Mouse (Mus musculus): ENCODE results near the gene Misp. TPM values are rescaled to one million over a fixed set of nuclear protein-coding genes. Genes with fewer than 3 reads are reported as not detected.
A peak's percentile ranks its signal among the peaks of the same experiment; 100 is the strongest.

Gene Misp
- total RNA-seq, 2 experiments from 2014 or later = 0.59 to 0.89 TPM

DNA sequence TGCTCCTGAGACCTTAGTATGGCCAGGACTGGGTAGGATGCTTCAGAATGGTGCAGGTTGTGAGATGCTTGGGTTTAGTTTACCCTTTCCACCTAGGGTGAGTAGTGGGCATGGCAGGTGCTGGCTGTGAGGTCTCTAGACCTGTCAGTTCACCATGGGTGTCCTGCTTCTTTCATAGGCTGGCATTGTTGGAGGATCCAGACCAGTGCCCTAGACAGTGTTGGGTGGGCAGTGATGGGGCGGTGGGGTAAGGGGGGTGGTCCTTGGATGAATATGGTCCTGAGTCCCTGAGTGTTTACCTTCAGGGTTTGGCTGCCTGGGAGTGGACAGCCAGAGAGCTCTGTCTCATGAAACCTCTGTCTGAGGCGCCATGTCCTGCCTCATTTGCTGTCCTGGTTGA, 37.1 kb downstream of the Misp start:
- Histone ChIP-seq H3K27ac (peak overlapping the region; percentile 24; the same call in 1 of the 2 replicates), H3K4me3 (no peak overlapping the region)
- intact Hi-C loops (cut with DNase I) = no loop called here
- no peak for TF ChIP-seq CTCF (IDR thresholded peaks at IDR 0.05)
- DNase-seq (ENCODE audit: extremely low spot score in 1 of 2, low spot score in 2 of 2) = no peak

DNA sequence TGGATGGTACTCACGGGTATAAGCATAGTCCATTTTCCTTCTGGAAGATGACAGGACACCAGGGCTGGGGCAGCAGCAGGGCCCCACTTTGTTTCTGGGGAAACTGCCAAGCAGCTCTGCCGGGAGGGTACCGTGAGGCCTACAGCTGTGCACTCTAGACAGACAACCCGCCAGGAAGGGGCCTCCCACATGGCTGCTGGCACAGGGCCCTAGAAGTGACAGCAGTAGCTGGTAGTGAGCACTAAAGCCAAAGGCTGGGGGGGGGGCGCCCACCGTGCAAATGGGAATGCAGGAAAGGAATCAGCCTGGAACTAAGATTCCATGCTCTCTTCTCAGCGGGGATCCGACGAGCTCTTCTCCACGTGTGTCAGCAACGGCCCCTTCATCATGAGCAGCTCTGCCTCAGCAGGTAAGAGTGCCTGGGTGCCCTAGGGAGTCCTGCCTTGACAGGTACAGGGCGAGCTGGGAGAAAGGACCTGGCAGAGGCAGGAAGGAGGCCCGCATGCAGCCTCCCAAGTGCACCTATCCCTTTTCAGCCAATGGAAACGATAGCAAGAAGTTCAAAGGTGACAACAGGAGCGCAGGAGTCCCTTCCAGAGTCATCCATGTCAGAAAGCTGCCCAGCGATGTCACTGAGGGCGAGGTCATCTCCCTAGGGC, 37.8 kb downstream of the Misp start:
- 0 out of 2 replicates have a peak overlapping the region, but pooled peaks have one; percentile 14 for H3K4me3 ChIP-seq
- no peak overlapping the region for H3K27ac ChIP-seq
- intact Hi-C loops (cut with DNase I) = no loop called here
- DNase-seq (ENCODE audit: extremely low spot score in 1 of 2, low spot score in 2 of 2) = peak; percentile 65 to 71
- no peak for TF ChIP-seq CTCF (IDR thresholded peaks at IDR 0.05)

DNA sequence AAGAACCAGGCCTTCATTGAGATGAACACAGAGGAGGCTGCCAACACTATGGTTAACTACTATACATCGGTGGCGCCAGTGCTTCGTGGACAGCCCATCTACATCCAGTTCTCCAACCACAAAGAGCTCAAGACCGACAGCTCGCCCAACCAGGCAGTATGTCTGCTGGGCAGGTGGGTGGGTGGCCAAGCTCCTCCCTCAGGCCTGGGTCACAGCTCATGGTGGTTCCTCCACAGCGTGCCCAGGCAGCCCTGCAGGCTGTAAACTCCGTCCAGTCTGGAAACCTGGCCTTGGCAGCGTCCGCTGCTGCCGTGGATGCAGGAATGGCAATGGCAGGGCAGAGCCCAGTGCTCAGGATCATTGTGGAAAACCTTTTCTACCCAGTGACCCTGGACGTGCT, 38.3 kb downstream of the Misp start:
- no peak for TF ChIP-seq CTCF (IDR thresholded peaks at IDR 0.05)
- no peak overlapping the region for H3K27ac ChIP-seq
- intact Hi-C loops (cut with DNase I) = no loop called here

DNA sequence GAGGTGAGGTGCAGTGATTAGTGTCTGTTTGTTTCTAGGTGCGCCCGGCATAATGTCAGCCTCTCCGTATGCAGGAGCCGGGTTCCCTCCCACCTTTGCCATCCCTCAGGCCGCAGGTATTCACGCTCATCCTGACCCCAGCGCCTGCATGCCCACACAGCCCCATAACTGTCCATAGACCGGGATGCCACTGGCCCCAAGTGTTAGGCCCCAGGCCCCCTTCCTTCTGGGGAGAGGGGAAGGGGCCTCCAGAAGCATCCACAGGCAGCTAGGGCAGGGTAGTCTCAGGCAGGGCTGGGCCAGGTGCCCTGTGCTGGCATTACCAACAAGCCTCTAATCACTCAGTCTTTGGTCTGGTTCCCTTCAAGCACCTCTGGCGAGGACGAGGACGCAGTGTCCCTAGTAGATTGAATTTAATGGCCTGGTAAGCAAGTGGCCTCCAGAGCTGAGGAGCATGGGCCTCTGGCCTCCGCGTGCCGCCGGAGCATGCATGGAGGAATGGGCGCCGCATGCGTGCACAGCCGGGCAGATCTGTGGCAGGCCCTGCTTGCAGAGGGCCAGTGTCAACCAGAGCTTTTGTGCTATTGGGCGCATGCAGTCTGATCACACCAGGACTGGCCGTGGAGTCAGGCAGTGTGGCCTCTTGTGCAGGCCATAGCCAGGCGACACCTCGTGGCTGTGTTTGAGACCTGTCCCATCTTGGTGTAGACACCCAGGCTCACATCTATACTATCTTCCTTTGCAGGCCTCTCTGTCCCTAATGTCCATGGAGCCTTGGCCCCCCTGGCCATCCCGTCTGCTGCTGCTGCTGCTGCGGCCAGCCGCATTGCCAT, 39.5 kb downstream of the Misp start:
- intact Hi-C loops (cut with DNase I) = no loop called here
- DNase-seq (ENCODE audit: extremely low spot score in 1 of 2, low spot score in 2 of 2) = no peak
- H3K4me3 ChIP-seq = no peak overlapping the region
- no peak overlapping the region for H3K27ac ChIP-seq
- no peak for TF ChIP-seq CTCF (IDR thresholded peaks at IDR 0.05)

More for the DNA sequence above, 38.3 kb downstream of the Misp start:
- H3K4me3 ChIP-seq = no peak overlapping the region
- no peak for DNase-seq (ENCODE audit: extremely low spot score in 1 of 2, low spot score in 2 of 2)

DNA sequence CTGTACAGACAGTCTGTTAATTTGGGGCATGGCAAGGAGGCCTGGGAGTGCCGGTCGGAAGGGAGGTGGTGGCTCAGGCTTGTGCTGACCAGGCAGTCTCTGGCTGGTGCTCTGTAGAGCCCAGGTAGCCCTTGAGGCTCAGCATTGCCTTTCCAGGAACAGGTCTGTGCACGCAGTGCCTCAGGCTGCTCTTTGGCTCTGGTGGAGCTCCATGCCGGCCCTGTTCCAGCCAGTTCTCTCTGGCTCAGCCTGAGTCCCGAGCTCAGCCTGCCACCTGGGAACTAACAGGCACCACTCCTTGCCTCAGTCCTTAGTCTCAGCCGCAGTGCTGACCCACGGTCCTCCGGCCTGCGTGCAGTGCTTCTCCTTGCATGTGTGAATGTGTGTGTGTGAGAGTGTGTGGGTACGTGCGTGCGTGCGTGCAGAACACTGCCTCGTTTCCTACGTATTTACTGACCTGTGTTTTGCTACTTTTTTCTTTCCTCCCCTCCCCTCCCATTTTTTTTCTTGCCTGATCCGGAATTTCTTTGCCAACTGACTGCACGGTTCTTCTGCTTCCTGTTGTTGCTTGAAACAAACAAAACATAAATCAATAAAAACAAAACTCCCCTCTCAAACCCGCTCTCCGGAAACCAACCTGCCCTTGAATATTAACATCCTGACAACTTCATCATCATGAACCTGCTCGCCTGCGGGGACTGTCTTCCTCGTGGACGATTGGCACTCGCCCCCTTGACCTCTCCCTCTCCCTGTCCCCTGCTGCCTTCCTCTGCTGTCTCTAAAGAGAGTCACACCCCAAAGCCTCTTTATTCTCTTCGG, 40.6 kb downstream of the Misp start:
- no peak overlapping the region for H3K4me3 ChIP-seq
- intact Hi-C loops (cut with DNase I) = no loop called here
- no peak for TF ChIP-seq CTCF (IDR thresholded peaks at IDR 0.05)
- DNase-seq (ENCODE audit: extremely low spot score in 1 of 2, low spot score in 2 of 2) = no peak
- H3K27ac ChIP-seq = no peak overlapping the region; the same call in 1 of the 2 replicates

DNA sequence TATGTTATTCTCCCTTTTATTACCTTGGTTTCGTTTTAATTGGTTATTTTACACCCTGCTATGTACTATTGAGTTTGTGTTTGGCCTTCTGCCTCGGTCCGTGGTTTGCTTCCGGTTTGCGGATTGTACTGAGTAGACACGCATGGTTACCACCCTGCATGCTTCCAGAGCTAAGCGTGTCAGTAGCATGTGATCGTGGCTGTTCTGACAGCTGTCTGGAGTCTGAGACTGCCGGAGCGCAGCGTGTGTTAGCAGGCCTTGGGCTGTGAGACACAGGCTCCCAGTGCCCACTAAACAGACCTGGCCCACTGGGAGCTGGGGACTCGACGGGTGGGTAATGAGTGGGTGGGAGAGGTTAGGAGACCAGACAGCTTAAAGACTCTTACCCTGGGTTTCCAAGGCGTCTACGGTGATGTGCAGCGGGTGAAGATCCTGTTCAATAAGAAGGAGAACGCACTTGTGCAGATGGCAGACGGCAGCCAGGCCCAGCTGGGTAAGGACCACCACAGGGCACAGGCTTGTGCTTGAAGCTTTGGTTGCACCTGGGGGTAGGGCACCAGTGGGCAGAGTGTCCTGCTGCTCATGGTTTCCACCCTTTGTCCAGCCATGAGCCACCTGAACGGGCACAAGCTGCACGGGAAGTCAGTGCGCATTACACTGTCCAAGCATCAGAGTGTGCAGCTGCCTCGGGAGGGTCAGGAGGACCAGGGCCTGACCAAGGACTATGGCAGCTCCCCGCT, 41.4 kb downstream of the Misp start:
- Histone ChIP-seq H3K27ac (no peak overlapping the region), H3K4me3 (no peak overlapping the region)
- no peak for TF ChIP-seq CTCF (IDR thresholded peaks at IDR 0.05)
- intact Hi-C loops (cut with DNase I) = no loop called here
- no peak for DNase-seq (ENCODE audit: extremely low spot score in 1 of 2, low spot score in 2 of 2)

DNA sequence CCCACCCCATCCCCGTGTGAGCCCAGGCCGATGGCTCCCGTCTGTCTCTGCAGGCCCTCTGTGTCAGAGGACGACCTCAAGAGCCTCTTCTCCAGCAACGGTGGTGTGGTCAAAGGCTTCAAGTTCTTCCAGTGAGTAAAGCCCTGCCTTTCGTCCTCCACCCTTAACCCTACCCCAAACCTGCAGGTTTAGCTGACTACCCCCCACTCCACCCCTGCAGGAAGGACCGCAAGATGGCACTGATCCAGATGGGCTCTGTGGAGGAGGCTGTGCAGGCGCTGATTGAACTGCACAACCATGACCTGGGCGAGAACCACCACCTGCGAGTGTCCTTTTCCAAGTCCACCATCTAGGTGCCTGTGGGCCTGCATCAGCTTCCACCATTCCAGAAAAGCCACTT, 42.1 kb downstream of the Misp start:
- no peak overlapping the region for H3K27ac ChIP-seq
- TF ChIP-seq CTCF (IDR thresholded peaks at IDR 0.05) = no peak
- DNase-seq (ENCODE audit: extremely low spot score in 1 of 2, low spot score in 2 of 2) = peak in 1 of 2 experiments; percentile 14

DNA sequence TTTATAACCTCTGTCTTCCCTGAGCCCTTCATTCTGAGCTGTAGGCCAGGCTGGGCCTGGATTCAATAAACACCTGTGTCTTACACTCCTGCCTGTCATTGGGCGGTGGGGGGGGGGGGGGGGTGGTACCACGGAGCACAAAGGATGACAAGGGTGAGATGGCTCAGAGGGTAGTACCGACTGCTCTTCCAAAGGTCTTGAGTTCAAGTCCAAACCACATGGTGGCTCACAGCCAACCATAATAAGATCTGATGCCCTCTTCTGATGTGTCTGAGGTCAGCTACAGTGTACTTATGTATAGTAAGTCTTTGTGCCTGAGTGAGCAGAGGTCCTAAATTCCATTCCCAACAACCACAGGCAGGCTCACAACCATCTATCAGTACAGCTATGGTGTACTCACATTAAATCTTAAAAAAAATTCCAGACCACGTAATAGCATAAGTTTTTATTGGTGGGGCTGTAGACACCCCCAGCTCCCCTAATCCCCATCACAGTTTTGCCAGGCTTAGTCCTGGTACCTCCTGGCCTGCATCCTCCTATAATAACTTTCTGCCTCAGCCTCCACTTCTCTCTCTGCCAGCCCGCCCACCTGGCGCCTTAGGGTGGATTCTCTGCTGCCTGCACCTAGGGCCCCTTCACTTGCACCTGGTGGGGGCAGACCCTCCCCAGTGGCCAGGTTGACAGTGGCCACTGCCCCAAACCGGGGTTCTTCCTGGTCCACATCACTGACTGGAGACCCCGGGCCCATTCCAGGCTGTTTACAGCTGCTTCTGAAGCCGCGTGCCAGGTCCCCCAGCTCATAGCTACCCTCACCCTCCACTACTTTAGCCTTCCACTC, 43.8 kb downstream of the Misp start:
- intact Hi-C loops (cut with DNase I) = no loop called here
- TF ChIP-seq CTCF (IDR thresholded peaks at IDR 0.05) = no peak
- Histone ChIP-seq H3K27ac (no peak overlapping the region), H3K4me3 (no peak overlapping the region)
- DNase-seq (ENCODE audit: extremely low spot score in 1 of 2, low spot score in 2 of 2) = no peak

More for the DNA sequence above, 42.1 kb downstream of the Misp start:
- intact Hi-C loops (cut with DNase I) = no loop called here
- no peak overlapping the region for H3K4me3 ChIP-seq

DNA sequence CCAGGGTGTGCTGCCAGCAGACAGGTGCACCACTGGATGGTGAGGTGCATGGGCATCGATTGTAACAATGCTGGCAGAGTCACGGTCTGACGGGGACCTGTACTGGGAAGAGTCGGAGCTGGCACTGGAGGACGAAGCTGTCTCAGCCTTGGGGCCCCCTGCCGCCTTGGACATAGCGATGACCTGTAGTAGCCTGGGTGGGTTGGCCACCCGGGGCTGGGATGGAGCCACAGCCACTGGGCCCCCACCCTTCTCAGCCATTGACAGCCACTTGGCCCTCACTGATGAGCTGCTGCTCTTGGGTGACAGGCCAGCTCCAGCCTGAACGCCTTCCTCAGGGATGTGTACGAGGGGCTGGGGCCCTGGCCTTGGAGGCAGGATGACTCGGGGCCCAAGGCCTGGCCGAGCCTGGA, 44.4 kb downstream of the Misp start:
- Histone ChIP-seq H3K4me3 (no peak overlapping the region), H3K27ac (no peak overlapping the region)
- TF ChIP-seq CTCF (IDR thresholded peaks at IDR 0.05) = no peak
- intact Hi-C loops (cut with DNase I) = no loop called here
- no peak for DNase-seq (ENCODE audit: extremely low spot score in 1 of 2, low spot score in 2 of 2)

DNA sequence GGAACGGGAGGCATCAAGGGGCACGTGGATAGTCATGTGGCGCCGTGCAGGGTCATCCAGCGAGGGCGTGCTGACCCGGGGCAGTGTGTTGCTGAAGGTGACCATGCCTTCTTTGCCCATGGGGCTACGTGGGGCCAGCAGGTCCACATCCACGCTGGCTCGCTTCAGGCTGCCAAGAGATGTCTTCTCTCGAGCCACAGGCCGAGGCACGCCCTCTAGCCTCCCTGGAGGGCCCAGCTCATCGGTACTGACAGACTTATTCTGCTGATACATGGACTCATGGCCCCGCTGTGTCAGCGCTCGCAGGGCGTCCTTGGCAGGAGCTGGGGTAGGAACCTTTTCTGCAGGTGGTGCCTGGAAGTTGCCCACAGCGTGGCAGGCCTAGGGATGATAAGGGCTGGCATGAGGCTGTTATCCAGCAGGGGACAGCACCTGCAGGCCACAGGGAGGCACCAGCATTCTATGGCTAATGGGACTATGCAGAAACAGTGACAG, 45.1 kb downstream of the Misp start:
- no peak for DNase-seq (ENCODE audit: extremely low spot score in 1 of 2, low spot score in 2 of 2)
- TF ChIP-seq CTCF (IDR thresholded peaks at IDR 0.05) = no peak; the same call in 1 of the 2 replicates
- Histone ChIP-seq H3K4me3 (no peak overlapping the region), H3K27ac (no peak overlapping the region)
- intact Hi-C loops (cut with DNase I) = no loop called here
